Mouse (Mus musculus): ENCODE measurements around the gene Cfap97. TPM values are rescaled to one million over a fixed set of nuclear protein-coding genes. Genes with fewer than 3 reads are reported as not detected.

Gene Cfap97
- polyA plus RNA-seq (2012; rRNA removed) = 0.29 and 0.32 TPM in 2 replicates

GRCm38 (mm10) chr8:46151202-46152062 lies at the start of gene Cfap97:
Gene Cfap97, plus strand, starts transcription at chr8:46151771.

GRCm38 (mm10) chr8:46152064-46153031 lies 777 bp downstream of the Cfap97 start, which contains the start of gene Snx25:
Gene Snx25, minus strand, starts transcription at chr8:46152159.

GRCm38 (mm10) chr8:46210404-46211315 lies 59.1 kb downstream of the Cfap97 start, which contains the start of gene Slc25a4:
Gene Slc25a4, minus strand, starts transcription at chr8:46211284.

Other genes starting within 250 kb of the Cfap97 start
- gene Ccdc110, start 217.2 kb upstream of the Cfap97 start, polyA plus RNA-seq (2012; rRNA removed) = not detected in 2 replicates
- gene 1700029J07Rik, start 176.5 kb upstream of the Cfap97 start, polyA plus RNA-seq (2012; rRNA removed) = 0.11 and 0.12 TPM in 2 replicates
- gene Ufsp2, start 176.2 kb upstream of the Cfap97 start, polyA plus RNA-seq (2012; rRNA removed) = 2.2 and 3.8 TPM in 2 replicates
- gene Lrp2bp, start 152.5 kb upstream of the Cfap97 start, polyA plus RNA-seq (2012; rRNA removed) = 0.02 TPM in 1 of 2 replicates, not detected in the other
- gene Ankrd37, start 146.1 kb upstream of the Cfap97 start, polyA plus RNA-seq (2012; rRNA removed) = 1.5 and 1.9 TPM in 2 replicates
- 0.45 and 1.1 TPM in 2 replicates for gene Snx25, start 388 bp downstream of the Cfap97 start, polyA plus RNA-seq (2012; rRNA removed)
- 121 and 199 TPM in 2 replicates for gene Slc25a4, start 59.5 kb downstream of the Cfap97 start, polyA plus RNA-seq (2012; rRNA removed)
- not detected in 2 replicates for gene Helt, start 142.9 kb downstream of the Cfap97 start, polyA plus RNA-seq (2012; rRNA removed)